Mouse (Mus musculus) E14TG2a.4 (cell line): ENCODE results near the gene Crnkl1.

Experiments
- H3K27me3 ChIP-seq: 2 replicates; pipeline ENCODE4 v1.6.1; 2014; ENCODE audit warnings: low read length, control low read depth; ENCODE audit not compliant: insufficient read depth
- H3K36me3 ChIP-seq: 2 replicates; pipeline ENCODE4 v1.6.1; 2014; ENCODE audit warnings: low read length, control low read depth; ENCODE audit not compliant: insufficient read depth
- H3K4me1 ChIP-seq: replicated peaks from 2 replicates; pipeline ENCODE4 v1.6.1; 2014; ENCODE audit warnings: low read depth, low read length, control low read depth
- H3K4me3 ChIP-seq: replicated peaks from 2 replicates; pipeline ENCODE4 v1.5.1; 2014; ENCODE audit warnings: mild to moderate bottlenecking, low read length
- H3K9me3 ChIP-seq: 2 replicates; pipeline ENCODE4 v1.6.1; 2014; ENCODE audit warnings: low read length, control low read depth
- CTCF ChIP-seq: conservative IDR thresholded peaks from 2 replicates; pipeline ENCODE4 v1.5.1; 2014; ENCODE audit warnings: low read length
- NANOG ChIP-seq: IDR thresholded peaks from 2 replicates; pipeline ENCODE4 v1.6.1; 2014; ENCODE audit warnings: borderline replicate concordance, low read length, mixed read lengths
- POU5F1 ChIP-seq: IDR thresholded peaks from 2 replicates; pipeline ENCODE4 v1.6.1; 2014; ENCODE audit warnings: low read length, borderline replicate concordance

The Crnkl1 gene

DNA sequence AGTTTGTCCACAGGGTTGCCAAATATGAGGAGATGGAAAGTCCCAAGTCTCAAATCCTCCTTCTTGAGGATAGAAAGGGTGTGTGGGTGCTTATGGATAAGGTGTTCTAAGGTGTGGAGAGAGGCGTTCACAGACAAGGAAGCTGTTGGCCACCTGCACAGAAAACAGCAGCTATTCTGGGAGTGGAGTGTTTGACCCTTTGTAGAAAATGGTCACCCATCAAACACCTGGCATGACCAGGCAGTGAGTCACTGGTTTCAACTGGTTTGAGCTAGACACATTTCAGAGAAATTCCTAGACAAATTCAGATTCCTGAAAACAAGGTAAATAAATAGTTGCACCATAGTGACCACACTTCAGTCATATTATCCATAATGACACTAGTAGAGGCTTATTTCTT lies 62.7 kb downstream of the Crnkl1 start:
- no peaks in the 10 kb centered on the region for H3K9me3 ChIP-seq
- H3K4me1 ChIP-seq, result peaks cover 22% of the 10 kb centered on the region
- no peaks in the 10 kb centered on the region for H3K36me3 ChIP-seq
- no peaks in the 10 kb centered on the region for H3K27me3 ChIP-seq
- TF ChIP-seq CTCF, result no peak
- TF ChIP-seq NANOG, result no peak
- no peak overlapping the region for H3K4me3 ChIP-seq

- H3K4me3 ChIP-seq, result no peak overlapping the region
- H3K27me3 ChIP-seq, result no peaks in the 10 kb centered on the region
- TF ChIP-seq POU5F1 (no peak), NANOG (no peak), CTCF (no peak)
- no peaks in the 10 kb centered on the region for H3K36me3 ChIP-seq
- H3K4me1 ChIP-seq, result peaks cover 26% of the 10 kb centered on the region
- H3K9me3 ChIP-seq, result no peaks in the 10 kb centered on the region
These were observed 63.5 kb downstream of the Crnkl1 start for GRCm38 (mm10) chr2:145871308-145871707.
